Mouse (Mus musculus) heart, adult 18-20 months (tissue): ENCODE results near the gene Siah1b. TPM values are rescaled to one million over a fixed set of nuclear protein-coding genes. Genes with fewer than 3 reads are reported as not detected.

Source experiments
- DNase-seq, 2 experiments: peaks; one replicate each; pipeline ENCODE4 v3.0.0; 2021 to 2022; ENCODE audit warnings: mixed read lengths in 1 of 2
- long read RNA-seq, 2 experiments: library from polyadenylated mRNA; stranded (forward); transcript quantifications; one replicate each; pipeline ENCODE4 v2.0.0; 2021
- total RNA-seq, 2 experiments: library from RNA; stranded (reverse); gene quantifications; 2 replicates each; pipeline ENCODE4 v1.2.3; 2021

Gene Siah1b
- 1 to 10 TPM; 3.6 to 4.2 TPM for total RNA-seq
- long read RNA-seq, experiment 1, partial matches to known transcripts = 0 of 4 reads
- long read RNA-seq, experiment 1, other reads (novel, unspliced or antisense) = 0 of 4 reads
- long read RNA-seq, experiment 2, partial matches to known transcripts = 0 of 1 reads
- long read RNA-seq, experiment 2, other reads (novel, unspliced or antisense) = 0 of 1 reads

- DNase-seq = peak; percentile 93 to 95
Measured at GRCm38 (mm10) chrX:164076040-164076775, at the start of gene Siah1b. Gene Siah1b (minus strand): TSS chrX:164076493.

- DNase-seq = no peak
Measured at GRCm38 (mm10) chrX:164123942-164124341, 47.6 kb upstream of the Siah1b start.

GRCm38 (mm10) chrX:164113744-164114143 is 37.5 kb upstream of the Siah1b start:
- no peak for DNase-seq

GRCm38 (mm10) chrX:164111146-164111545 is 34.9 kb upstream of the Siah1b start:
- no peak for DNase-seq

GRCm38 (mm10) chrX:164102656-164103055 is 26.4 kb upstream of the Siah1b start:
- no peak for DNase-seq

- no peak for DNase-seq
Measured at GRCm38 (mm10) chrX:164102198-164102597, 25.9 kb upstream of the Siah1b start.

GRCm38 (mm10) chrX:164101483-164101882 is 25.2 kb upstream of the Siah1b start:
- no peak for DNase-seq

GRCm38 (mm10) chrX:164095838-164096237 is 19.5 kb upstream of the Siah1b start:
- no peak for DNase-seq

GRCm38 (mm10) chrX:164093435-164093834 is 17.1 kb upstream of the Siah1b start:
- DNase-seq = no peak

GRCm38 (mm10) chrX:164092300-164093169 is 16.2 kb upstream of the Siah1b start:
- peak in 1 of 2 experiments; percentile 19 for DNase-seq

- DNase-seq = no peak
Measured at GRCm38 (mm10) chrX:164089916-164090315, 13.6 kb upstream of the Siah1b start.

- peak in 1 of 2 experiments; percentile 3 for DNase-seq
Measured at GRCm38 (mm10) chrX:164088582-164088981, 12.3 kb upstream of the Siah1b start, which contains the start of gene Cltrn. Gene Cltrn (plus strand): TSS chrX:164088830.

- DNase-seq = no peak
Measured at GRCm38 (mm10) chrX:164082030-164082429, 5.7 kb upstream of the Siah1b start.

GRCm38 (mm10) chrX:164068968-164069367 is 7.3 kb downstream of the Siah1b start:
- DNase-seq = no peak

- DNase-seq = peak; percentile 63 to 81
Measured at GRCm38 (mm10) chrX:164066185-164066584, 10.1 kb downstream of the Siah1b start.

GRCm38 (mm10) chrX:164059070-164059469 is 17.2 kb downstream of the Siah1b start:
- no peak for DNase-seq

- DNase-seq = no peak
Measured at GRCm38 (mm10) chrX:164058523-164058922, 17.8 kb downstream of the Siah1b start.

GRCm38 (mm10) chrX:164055726-164056125 is 20.6 kb downstream of the Siah1b start:
- DNase-seq = no peak

- no peak for DNase-seq
Measured at GRCm38 (mm10) chrX:164046736-164047135, 29.6 kb downstream of the Siah1b start.

GRCm38 (mm10) chrX:164042069-164042468 is 34.2 kb downstream of the Siah1b start:
- DNase-seq = no peak

- no peak for DNase-seq
Measured at GRCm38 (mm10) chrX:164038882-164039281, 37.4 kb downstream of the Siah1b start.

GRCm38 (mm10) chrX:164035931-164036330 is 40.4 kb downstream of the Siah1b start:
- no peak for DNase-seq

- no peak for DNase-seq
Measured at GRCm38 (mm10) chrX:164035401-164035800, 40.9 kb downstream of the Siah1b start.
